Mouse (Mus musculus) C2C12 (cell line): ENCODE results near the gene Tmem129.
A peak's percentile ranks its signal among the peaks of the same experiment; 100 is the strongest.

ENCODE experiments used
- CTCF ChIP-seq: IDR thresholded peaks from one replicate; pipeline ENCODE4 v1.5.1; 2011; ENCODE audit not compliant: control insufficient read depth, insufficient read depth, insufficient read length
- MAX ChIP-seq: IDR thresholded peaks from one replicate; pipeline ENCODE4 v1.6.1; 2011; ENCODE audit warnings: mild to moderate bottlenecking, control low read depth
- MYOG ChIP-seq: IDR thresholded peaks from one replicate; pipeline ENCODE4 v1.6.1; 2011; ENCODE audit not compliant: control insufficient read depth, insufficient read length; ENCODE audit errors: extremely low read depth
- USF1 ChIP-seq: IDR thresholded peaks from one replicate; pipeline ENCODE4 v1.6.1; 2011; ENCODE audit warnings: low read depth, mild to moderate bottlenecking, control low read depth, moderate library complexity

DNA sequence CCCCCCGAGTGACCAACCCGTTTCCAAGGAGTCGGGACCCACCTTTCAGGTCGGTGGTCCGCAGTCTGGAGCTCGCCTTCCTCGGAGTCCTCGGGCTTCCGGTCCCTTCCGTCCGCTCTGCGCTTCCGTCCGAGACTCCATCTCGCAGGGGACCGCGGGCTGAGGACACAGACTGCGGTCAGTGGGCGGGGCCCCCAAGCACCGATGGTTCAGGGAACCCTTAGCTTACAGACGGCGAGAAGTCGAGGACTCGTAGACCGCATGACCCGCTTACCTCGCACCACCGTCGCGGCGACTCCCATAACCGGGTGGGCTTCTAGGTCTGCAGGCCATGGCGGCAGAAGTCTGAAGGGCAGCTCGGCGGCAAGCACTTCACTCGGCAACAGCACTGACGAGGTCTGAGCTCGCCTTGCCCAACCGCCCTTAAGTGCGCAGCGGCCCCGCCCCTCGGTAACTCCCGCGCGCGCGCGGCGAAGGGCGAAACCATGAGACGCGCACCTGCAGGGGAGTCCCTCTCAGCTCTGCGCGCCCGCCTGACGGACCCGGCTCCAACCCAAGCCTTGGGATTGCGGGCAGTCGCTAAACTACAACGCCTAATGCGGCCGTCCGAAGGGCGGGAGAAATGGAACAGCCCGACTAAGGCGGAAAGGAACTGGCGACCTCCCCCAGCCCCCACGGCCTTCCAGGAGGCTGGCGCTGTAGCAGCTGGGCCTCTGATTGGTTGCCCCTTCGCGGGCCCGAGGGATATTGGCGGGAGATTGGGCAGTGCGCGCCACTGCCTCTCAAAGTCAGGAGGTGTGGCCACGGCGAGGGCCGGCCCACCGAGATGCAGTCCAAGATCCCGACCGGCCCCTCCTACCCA is 6.1 kb downstream of the Tmem129 start, which contains the start of gene Slbp:
- TF ChIP-seq MYOG = no peak
- no peak for TF ChIP-seq CTCF
- TF ChIP-seq MAX = peak; percentile 24
- no peak for TF ChIP-seq USF1
